Mouse (Mus musculus): ENCODE results near the gene Zfp786.
"Not testable (repeated sequence)": the region's sequence is repeated elsewhere in the genome, so short reads cannot be mapped to it uniquely, and the experiment has no call there.

Zfp786 gene

GRCm38 (mm10) chr6:47781091-47781968 is 49.3 kb downstream of the Zfp786 start:
- DNase-seq (ENCODE audit: low read depth, low spot score): peak; percentile 84

- DNase-seq (ENCODE audit: low read depth, low spot score): no peak
These were observed 50.1 kb downstream of the Zfp786 start for GRCm38 (mm10) chr6:47780576-47781013.

GRCm38 (mm10) chr6:47771760-47772159 is 58.9 kb downstream of the Zfp786 start:
- DNase-seq (ENCODE audit: low read depth, low spot score): peak; percentile 51

- DNase-seq (ENCODE audit: low read depth, low spot score): peak; percentile 26
These were observed 59.6 kb downstream of the Zfp786 start for GRCm38 (mm10) chr6:47771113-47771512.

GRCm38 (mm10) chr6:47769861-47770260 is 60.8 kb downstream of the Zfp786 start:
- DNase-seq (ENCODE audit: low read depth, low spot score): not testable (repeated sequence)
